Mouse (Mus musculus): ENCODE measurements around the gene Ccdc85c.

The Ccdc85c gene

DNA sequence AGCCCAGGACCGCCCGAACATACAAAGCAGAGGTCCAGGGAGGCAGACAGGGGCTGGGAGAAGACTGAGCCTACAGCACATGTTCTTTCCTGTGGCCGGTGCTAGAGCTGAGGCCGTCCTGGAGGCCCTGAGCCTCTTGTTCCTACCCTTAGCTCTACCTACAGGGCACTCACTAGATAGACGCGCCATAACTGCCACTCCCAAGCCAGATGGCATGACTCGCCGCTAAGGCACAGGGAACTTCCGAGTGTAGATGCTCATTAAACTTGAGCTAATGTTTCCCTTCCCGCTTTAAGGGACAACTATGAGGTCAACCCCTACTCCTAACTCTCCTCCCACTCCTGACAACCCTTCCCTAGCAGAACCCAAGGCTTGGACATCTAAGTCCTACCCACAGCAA, 6.3 kb downstream of the Ccdc85c start:
- no peak for DNase-seq (ENCODE audit: low spot score)

DNA sequence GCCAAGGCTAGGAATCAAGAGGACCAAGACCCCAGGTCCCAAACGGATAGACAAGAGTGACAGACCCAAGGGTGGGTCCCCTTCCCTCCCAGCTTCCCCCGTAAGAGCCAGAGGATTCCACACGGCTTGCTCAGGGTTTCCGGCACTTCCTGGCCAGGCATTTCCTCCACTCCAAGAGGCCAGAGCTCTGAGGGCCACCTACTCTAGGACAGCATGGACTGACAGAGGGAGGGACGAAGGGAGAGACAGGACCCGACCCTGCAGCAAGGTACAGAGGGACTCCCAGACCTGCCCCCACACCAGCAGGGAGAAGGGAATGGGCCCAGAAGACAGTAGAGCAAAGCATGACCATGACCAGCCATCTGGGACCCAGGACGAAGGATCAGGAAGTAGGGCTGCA, 7.6 kb downstream of the Ccdc85c start:
- DNase-seq (ENCODE audit: low spot score): no peak

DNA sequence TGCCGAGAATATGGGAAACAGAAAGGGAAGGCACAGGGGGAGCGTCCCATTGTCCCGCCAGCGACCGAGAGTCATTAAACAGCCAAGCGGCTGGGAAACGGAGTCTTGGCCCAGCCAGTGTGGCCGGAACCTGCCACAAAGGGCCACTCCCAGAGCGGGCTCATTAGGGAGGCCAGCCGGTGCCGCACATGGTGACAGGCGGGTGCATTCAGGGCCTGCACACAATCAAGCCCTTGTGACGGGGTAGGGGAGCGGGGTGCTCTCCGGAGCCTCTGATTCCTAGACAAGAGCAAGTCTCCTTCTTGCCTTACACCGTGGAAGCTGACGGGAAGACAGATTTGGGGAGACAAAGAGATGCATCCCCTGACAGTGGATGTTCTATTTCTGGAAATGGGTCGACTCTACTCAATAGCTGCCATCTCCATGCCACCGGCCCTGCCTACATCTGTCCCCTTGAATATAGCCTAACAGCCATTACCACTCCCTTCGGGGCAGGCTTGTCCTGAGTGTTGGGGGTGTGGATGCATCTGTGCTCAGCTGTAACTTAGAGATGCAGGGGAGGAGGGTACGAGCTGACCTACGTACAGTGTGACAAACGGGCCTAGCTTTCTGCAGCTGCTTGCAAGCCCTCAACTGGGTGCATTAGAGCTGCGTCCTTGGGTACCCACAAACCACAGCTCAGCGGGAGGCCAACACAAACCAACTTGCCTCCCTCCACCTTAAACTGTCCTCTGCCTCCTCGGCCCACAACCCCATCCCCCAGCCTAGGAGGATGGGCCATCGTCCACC, 9.2 kb downstream of the Ccdc85c start:
- DNase-seq (ENCODE audit: low spot score): no peak

DNA sequence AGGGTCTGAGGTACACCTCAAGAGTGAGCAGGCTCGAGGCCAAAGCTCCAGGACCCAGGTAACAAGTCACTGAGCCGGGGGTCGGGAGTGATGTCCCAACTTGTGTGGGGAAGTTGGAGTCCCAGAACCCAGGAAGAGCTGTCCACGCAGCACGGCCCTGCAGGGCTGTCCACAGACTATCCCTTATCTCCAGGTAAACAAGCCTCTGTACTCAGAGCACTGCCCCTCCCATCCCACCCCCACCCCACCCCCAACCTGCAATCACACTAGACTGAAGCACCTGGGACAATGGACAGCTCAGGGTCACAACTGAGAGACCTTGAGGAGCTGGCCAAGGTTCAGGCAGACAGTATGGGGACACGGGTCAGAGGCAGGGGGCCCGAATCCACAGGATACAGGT, 10.3 kb downstream of the Ccdc85c start:
- no peak for DNase-seq (ENCODE audit: low spot score)

DNA sequence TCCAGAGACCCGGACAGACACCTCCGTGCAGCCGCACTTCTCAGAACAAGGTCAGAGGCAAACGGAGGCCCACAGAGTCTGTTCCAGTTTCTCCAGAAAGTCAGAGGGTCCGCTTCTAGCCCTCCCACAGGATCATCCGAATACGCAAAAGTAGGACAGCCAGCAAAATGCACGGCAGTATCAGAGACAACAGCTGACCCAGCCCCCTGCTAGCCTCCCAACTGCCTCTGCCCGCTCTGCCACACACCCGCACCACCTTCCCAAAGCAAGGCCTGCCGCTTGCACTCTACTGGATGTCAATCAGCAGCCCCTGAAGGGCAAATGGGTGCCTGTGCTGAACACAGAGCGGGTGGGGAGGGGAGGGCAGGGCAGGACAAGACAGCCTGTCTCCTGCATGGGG, 14.3 kb downstream of the Ccdc85c start:
- DNase-seq (ENCODE audit: low spot score): no peak

DNA sequence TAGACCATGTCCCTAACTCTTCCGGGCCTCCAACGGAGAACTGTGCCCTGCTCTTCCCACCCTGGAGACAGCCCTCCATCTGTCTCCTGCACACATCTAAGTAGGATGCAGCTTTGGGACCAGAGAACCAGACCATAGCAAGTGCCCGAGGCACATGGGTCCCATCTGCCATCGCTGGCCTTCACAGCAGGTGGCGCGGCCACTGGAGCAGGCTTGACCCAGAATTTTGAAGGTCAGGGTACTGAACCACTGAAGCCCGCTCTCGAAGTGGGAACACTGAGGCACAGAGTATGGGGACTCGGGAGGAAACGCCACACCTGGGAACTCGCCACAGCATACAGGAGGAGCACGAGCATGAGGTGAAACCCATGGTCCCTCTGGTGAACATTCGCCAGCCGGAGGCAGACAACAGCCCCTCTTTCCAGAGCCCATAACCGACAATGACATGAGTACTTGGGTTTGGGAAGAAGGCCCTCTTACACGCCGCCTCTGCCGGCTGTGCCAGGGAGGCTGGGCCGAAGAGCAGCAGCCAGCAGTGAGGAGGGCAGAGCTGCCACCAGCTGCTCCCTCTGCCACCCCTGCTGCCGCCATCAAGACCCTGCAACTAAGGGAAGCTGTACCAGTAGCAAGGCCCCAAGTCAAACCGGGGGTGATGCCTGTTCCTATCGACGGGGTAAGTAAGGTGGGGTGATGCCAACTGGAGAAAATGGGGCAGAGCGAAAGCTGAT, 15.7 kb downstream of the Ccdc85c start:
- DNase-seq (ENCODE audit: low spot score): no peak

DNA sequence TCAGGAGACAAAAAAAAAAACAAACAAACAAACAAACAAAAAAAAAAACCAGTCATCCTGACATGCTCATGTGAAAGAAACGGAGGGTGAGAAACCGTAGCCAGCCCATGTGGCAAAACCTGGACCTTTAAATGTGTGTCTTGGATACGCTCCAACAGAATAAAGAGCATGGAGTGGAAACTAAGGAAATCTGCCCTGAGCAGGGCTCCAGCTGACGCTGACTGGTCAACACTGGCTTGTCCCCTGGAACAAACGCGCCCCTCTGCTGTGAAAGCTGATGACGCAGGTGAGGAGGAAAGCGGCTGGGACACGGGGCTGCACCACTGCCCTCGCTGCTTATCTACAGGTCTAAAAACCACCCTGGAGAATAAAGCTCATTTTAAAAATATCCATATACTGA, 18.5 kb downstream of the Ccdc85c start:
- DNase-seq (ENCODE audit: low spot score): no peak

DNA sequence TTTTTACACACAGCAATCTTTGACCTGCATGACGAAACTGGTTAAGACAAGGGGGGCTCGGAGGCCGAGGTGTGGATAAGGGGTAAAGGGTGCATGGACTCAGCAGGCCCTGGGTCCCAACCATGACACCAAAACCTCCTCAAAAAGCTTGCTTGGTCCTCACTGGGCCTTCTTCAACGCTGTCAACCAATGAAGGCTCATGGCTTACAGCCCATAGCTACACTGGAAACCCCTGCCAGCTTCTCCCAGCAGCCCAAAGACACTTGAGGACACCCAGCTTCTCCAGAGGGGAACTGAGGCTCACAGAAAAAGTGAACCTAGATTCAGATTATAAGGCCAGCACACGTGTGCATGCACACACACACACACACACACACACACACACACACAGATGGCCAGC, 19.3 kb downstream of the Ccdc85c start:
- no peak for DNase-seq (ENCODE audit: low spot score)

DNA sequence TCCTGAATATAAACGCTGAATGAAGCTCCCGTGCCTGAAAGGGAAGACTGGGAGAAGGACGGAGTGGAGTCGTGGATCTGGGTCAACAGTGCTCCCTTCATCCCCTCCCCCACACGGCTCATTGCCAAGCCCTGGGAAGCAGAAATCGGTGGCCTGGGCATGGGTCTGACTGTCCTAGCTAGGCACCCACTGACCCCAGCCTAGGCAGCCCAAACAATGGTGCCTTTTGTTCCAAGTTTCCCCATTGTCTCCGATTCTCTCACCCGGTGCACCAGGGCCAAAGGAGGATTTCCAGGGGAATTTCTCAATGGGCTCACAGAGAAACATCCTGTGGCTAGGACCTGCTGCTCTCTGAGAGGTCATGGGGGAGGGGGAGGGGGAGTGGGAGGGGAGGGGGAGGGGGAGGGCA, 19.7 kb downstream of the Ccdc85c start:
- DNase-seq (ENCODE audit: low spot score): peak; percentile 44

DNA sequence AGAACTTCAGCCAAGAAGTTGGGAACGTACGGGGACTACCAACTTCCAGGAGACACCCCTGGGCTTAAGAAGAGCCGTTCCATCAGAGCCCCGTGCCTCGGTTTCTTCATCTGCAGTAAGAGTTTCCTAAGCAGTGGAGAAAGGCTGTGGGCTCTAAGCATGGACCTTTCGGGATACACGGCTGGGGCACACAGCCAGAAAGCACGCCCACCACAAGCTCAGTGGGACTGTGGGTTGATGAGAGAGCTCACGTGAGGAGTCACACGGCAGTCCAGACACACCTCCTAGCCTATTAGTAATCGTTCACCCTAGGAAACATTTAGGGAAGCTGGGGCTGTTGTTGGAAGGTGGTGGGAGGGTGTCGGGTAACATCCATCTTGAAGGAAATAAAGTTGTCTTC, 22.2 kb downstream of the Ccdc85c start:
- DNase-seq (ENCODE audit: low spot score): no peak

DNA sequence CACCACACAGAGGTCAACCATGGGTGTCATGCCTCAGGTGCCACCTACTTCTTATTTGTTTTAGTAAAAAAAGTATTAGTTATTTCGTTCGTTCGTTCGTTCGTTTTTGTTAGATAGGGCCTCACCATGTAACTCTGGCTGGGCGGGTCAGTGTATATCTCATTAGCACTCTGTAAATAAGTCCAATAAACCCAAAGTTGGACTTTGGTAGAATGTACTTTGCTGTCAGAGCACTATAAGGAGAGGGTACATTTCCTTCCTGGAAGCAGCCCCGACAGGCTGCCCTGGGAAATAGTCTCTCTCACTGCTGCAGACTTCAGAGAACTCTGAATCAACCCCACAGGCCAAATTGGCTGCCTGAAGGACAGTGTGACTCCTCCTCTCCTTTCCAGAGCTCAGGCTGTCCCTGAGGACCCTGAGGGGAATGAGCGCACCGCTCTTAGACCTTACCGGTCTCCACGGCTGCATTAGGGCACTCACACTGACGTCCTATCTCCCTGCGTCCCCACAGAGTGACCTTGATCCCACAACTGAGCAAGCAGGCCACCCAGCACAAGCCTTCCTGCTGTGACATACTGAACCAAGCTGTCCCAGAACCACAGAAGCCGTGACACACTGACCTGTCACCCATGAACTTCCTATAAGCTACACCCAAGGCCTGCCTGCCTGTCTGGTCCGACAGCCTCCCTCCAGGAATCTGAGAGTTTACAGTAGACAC, 23.2 kb downstream of the Ccdc85c start:
- DNase-seq (ENCODE audit: low spot score): no peak

DNA sequence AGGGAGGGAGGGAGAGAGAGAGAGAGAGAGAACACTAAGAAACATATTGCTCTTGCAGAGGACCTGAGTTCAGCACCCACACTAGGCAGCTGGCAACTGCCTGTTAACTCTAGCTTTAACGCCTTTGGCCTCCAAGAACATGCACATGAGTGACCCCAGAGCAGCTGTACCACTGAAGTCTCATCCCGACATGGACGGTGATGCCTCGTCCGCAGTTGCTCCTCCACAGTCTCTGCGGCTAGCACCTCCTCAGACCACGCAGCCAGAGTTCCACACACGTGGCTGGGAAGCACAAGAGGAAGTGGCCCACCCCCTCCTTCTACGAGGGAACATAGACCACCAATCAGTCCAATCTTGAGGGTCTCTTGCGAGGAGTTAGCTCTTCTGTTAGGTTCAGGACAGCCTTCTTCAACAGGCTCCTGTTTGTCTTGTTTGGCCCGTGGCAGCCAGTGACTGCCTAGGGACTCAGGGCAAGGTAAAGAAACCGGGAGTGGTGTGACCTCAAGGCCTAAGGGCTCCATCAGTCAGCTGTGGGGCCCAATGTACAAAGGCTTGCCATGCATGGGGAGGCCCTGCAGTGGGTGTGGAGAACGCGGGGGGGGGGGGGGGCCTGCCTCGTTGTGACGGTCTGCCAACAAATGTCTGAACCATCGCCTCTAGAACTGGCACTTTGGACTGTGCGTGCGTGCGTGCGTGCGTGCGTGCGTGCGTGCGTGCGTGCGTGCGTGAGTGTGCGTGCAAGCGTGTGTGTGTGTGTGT, 24.0 kb downstream of the Ccdc85c start:
- no peak for DNase-seq (ENCODE audit: low spot score)

DNA sequence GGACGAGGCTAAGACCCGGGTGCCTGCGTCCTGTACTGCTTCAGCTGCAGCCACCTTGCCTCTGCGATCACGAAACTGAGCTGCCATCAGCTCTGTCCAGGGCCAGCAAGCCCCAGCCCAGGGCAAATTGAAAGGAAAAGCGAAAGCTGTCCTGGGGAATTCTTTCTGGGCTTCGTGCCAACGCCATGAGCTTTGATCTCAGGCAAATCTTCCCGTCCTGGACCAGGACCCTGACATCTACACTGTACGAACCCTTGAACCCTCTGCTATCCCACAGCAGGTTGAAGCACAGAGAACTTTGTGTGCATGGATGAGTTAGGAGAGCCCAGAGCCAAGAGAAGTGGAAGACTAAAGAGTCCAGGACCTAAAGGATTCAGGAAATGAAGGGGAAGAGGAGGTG, 25.7 kb downstream of the Ccdc85c start:
- DNase-seq (ENCODE audit: low spot score): peak; percentile 69

DNA sequence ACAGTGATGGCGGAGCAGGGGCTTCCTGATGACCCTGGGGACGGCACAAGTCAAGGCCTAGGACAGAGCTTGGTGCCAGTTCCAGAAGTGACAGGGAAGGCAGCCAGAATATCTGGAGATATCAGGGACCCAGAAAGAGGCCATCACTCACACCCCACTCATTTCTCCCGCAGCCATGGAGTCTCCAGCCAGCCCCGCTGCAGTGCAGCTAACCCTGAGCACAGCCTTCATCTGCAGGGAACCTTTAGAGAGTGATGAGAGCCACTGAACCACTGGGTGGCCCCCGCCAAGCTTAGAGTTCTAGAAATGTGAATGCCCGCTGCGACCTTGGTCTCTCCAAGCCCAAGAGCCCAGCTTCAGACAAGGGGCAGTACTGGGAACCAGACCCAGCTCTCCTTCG, 26.2 kb downstream of the Ccdc85c start:
- DNase-seq (ENCODE audit: low spot score): no peak

DNA sequence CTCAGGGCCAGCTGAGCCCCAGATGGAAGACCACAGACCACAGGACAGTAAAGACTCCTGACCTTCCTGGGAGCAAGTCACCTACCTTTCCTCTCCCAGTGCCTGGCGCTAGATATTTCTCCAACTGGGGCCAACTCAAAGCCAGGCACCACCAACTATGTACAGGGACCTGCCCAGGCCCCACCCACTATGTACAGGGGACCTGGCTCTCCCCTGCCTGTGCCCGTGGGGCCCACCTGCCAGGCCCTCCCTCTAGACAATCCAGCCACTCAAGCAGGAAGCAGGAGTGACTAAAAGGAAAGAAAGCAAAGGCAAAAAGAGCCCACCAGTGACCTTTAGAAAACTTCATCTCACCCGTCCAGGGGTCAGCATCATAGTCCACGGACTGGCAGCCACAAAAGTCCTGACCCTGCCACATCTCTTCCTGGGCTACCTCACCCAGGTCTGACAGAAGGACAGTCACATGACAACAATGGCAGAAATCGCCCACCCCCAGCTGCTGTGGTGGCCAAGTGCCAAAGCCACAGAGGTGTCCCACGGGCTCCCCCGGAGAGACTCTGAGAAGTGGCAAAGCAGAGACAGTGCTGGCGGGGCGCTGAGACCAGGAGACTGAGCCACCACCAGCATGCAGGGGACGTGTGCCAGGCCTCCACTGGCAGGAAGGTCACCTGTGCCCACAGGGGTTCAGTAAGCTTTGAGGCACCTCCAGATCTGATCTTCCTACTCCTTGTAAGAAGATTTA, 28.3 kb downstream of the Ccdc85c start:
- DNase-seq (ENCODE audit: low spot score): no peak

DNA sequence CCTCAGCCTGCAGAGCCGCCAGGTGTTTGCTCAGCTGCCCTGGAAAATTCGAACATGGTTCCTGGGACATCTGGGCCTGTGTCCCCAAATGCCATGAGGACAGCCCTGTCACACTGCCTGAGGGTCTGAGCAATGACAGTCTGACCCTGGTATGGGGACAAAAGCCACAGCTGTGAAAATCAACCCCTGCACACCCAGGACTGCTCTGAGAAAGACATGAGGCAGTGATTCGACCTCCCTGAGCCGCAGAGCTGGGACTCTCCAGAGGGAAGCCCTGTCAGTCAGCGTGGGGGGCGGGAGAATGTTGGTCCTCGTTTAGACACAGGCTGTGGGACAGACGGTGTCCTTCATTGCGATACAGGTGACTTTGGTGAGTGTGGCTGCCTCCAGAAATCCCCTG, 29.6 kb downstream of the Ccdc85c start:
- DNase-seq (ENCODE audit: low spot score): no peak

DNA sequence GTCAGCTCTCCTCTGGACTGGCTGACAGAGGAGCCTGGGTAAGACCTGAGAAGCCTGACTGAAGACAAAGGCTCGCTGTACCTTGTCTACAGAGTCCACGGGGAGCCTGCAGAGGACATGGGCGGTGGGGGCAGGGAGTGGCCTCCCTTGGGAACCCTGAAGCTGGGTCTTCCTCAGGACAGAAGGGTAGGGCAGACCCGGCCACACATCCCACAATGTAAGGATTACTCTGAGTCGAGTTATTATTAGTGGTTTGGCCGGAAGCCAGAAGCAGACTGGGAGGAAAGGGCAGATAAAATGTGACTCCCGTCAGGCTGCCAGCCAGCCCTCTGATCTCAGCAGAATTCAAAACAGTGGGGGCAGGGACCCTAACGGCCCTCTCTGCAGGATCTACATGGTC, 30.4 kb downstream of the Ccdc85c start:
- peak; percentile 70 for DNase-seq (ENCODE audit: low spot score)

DNA sequence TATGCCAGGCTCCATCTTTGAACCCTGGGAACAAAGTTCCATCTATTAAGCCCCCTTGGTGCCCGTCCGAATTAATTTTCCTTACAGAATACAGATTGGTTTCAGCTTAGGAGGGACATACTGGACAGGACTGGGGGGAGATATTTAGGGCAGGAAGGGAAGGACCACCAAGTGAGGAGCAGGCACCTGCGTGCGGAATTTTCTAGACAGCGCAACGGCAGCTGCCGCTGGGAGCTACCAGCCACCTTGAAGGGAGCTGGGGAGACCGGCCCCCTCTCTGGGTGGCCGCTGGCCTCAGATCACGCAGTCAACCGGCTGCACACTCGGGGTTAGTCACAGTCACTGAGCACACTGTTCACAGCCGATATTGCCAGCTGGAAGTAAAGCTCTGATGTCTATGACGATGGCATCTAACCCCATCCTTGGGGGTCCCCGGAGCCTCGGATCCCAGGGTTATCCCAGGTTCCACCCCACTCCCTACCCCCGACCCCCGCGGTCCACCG, 32.9 kb downstream of the Ccdc85c start:
- no peak for DNase-seq (ENCODE audit: low spot score)

DNA sequence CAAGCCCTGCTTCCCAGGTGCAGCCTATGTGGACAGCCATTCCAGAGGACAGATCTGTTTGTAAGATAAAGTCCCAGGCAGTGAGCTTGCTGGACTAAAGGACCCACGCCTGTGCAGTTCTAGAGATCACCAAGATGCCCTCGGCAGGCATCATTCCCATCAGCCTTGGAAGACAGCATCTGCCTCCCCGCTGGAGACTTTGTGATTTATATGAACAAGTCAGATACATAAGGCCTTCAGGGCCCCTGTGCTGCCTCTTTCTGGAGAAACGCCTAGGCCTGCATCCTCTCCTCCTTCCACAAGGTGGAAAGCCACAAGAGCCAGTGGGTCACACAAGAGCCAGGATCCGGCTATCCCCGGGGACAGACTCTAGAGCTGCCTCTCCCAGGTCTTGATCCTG, 33.6 kb downstream of the Ccdc85c start:
- DNase-seq (ENCODE audit: low spot score): no peak

DNA sequence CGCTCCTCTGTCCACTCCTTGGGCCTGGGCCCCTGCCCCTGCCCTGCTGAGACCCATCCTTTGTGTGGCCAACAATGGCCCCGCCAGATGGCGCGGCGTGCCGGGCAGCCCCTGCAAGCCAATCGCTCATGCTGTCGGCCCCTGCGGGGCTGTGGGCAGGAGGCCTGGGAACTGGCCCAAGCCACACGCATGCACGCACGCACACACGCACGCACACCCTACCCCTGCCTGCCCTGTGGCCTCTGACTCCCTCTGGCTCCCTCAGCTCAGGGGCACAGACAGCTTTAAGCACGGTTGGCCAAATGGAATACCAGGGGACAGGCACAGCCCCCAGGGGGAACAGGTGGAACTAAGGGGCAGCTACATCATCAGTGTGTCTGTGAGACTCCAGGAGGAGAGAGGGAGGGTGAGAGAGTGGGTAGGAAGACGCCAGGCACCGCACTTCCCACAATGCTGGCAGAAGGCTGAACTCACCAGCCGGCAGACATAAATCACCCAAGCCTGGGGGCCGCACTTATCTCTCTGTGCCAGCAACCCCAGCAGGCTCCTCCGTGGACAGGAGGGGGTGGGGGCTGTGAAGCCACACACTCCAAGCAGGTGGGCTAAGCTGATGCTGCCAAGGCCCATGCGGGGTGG, 34.2 kb downstream of the Ccdc85c start:
- DNase-seq (ENCODE audit: low spot score): no peak

DNA sequence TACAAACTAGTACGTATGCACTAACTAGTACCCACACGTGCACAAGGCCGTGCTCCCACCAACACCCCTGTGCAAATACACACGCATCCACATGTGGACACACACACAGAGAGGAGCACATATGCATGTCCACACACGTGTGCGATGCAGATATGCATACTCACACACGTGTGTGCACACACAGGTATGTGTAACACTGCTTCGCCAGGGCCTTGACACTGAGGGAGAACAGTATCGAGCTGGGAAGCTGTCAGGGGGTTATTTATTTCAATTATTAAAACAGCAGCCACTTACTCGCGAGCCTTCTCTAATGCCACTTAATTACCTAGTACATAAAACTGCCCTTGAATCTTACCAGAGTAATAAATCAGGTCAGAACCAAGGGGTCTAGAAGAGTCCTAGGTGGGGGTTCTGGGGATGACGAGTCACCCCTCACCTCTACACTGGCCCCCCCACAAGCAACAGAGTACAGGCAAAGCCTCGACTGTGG, 34.8 kb downstream of the Ccdc85c start:
- DNase-seq (ENCODE audit: low spot score): no peak

Measured in adipocyte (in vitro differentiated cells).